Mouse (Mus musculus) myocyte (in vitro differentiated cells): ENCODE results near the gene Fam180a.
"Not testable (repeated sequence)": the region's sequence is repeated elsewhere in the genome, so short reads cannot be mapped to it uniquely, and the experiment has no call there.

Experiments
- CEBPB ChIP-seq: IDR thresholded peaks from 2 replicates; pipeline ENCODE4 v1.6.1; 2011; ENCODE audit warnings: mild to moderate bottlenecking, moderate library complexity; ENCODE audit not compliant: poor library complexity, insufficient read depth, severe bottlenecking
- E2F4 ChIP-seq: IDR thresholded peaks from one replicate; pipeline ENCODE4 v1.6.1; 2011; ENCODE audit warnings: mild to moderate bottlenecking, control low read depth, moderate library complexity; ENCODE audit not compliant: insufficient read depth
- MAX ChIP-seq: IDR thresholded peaks from one replicate; pipeline ENCODE4 v1.6.1; 2011; ENCODE audit warnings: low read depth, mild to moderate bottlenecking, control low read depth
- MYOD1 ChIP-seq, 3 experiments: IDR thresholded peaks; one replicate each; pipeline ENCODE4 v1.6.1; 2011; ENCODE audit warnings: control low read depth in 2 of 3, low read depth in 2 of 3, mild to moderate bottlenecking in 2 of 3, moderate library complexity in 1 of 3; ENCODE audit not compliant: insufficient read length in 2 of 3, control insufficient read depth in 1 of 3
- MYOG ChIP-seq, 3 experiments: IDR thresholded peaks; one replicate each; pipeline ENCODE4 v1.6.1; 2011; ENCODE audit warnings: control low read depth in 2 of 3, low read depth in 2 of 3, mild to moderate bottlenecking in 2 of 3; ENCODE audit not compliant: insufficient read length in 2 of 3, control insufficient read depth in 1 of 3, insufficient read depth in 1 of 3
- POLR2A ChIP-seq: IDR thresholded peaks from one replicate; pipeline ENCODE4 v1.6.1; 2011; ENCODE audit warnings: low read depth, mild to moderate bottlenecking, control low read depth, moderate library complexity; ENCODE audit not compliant: insufficient read length
- POLR2AphosphoS2 ChIP-seq: IDR thresholded peaks from one replicate; pipeline ENCODE4 v1.6.1; 2011; ENCODE audit warnings: low read depth, control low read depth; ENCODE audit not compliant: insufficient read length
- REST ChIP-seq: IDR thresholded peaks from one replicate; pipeline ENCODE4 v1.6.1; 2011; ENCODE audit warnings: mild to moderate bottlenecking, control low read depth, moderate library complexity; ENCODE audit not compliant: insufficient read depth, insufficient read length
- SRF ChIP-seq: IDR thresholded peaks from one replicate; pipeline ENCODE4 v1.6.1; 2011; ENCODE audit warnings: low read depth; ENCODE audit not compliant: control insufficient read depth, insufficient read length
- TCF12 ChIP-seq: IDR thresholded peaks from one replicate; pipeline ENCODE4 v1.6.1; 2011; ENCODE audit warnings: mild to moderate bottlenecking, control low read depth; ENCODE audit not compliant: poor library complexity, insufficient read depth, severe bottlenecking
- TCF3 ChIP-seq: IDR thresholded peaks from one replicate; pipeline ENCODE4 v1.6.1; 2011; ENCODE audit warnings: low read depth, control low read depth; ENCODE audit not compliant: insufficient read length
- USF1 ChIP-seq: IDR thresholded peaks from one replicate; pipeline ENCODE4 v1.6.1; 2011; ENCODE audit warnings: low read depth, mild to moderate bottlenecking, control low read depth, moderate library complexity

GRCm38 (mm10) chr6:35369578-35370282 lies 43.8 kb upstream of the Fam180a start:
- TF ChIP-seq CEBPB; POLR2A; E2F4; USF1; POLR2AphosphoS2; MAX; REST; MYOD1 (IDR thresholded peaks at IDR 0.05; ENCODE audit: control insufficient read depth in 1 of 3, insufficient read length in 2 of 3, low read depth in 2 of 3); SRF; TCF12; MYOG (IDR thresholded peaks at IDR 0.05; ENCODE audit: control insufficient read depth in 1 of 3, insufficient read depth in 1 of 3, insufficient read length in 2 of 3, low read depth in 2 of 3); TCF3: not testable (repeated sequence)
